Mouse (Mus musculus): ENCODE measurements around the gene Znrf1. TPM values are rescaled to one million over a fixed set of nuclear protein-coding genes. Genes with fewer than 3 reads are reported as not detected.

Znrf1 gene
- total and polyA plus RNA-seq, 2 experiments from 2014 or later = 113 to 225 TPM

DNA sequence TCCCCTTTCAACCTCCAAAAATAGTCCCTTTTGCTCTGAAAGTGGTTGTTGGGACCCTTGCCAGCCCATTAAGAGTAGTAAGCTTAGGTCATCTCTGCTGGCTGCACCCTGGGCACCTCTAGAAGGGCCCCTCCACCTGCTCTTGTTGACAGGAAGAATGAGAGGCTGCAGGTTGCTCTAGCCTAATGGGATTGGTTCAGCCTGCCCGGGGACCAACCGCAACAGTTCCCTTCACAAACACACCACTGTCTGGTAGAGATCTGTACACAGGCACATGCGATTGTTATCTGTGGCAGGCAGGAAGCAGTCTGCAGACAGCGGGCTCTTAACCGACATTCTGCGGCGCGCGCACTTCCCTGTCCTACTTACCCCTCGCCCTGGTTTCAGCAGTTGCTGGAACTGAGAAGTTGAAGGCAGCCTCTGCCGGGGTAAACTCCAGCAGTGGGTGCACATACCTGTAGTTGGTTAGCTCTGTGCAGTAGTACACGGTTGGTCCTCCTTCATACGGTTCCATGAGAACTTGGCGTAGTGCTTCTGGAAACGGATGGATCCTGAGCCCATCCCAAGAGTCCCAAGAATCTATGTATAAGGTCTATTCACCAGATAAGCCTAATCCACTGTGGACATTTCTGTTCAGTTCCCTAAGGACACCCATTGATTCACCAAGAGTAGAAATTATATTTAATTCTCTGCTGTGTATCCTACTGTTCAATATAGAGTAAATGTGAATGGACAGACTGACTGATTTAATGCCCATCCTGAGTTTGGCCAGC lies 60.0 kb downstream of the Znrf1 start:
- ATAC-seq (peak; percentile 34; the same call in 1 of the 2 replicates), DNase-seq (no peak)
- H3K4me1 ChIP-seq (ENCODE audit: insufficient read depth) = peaks cover 3% of the 10 kb centered on the region; the same call in 1 of the 2 replicates
- H3K27ac ChIP-seq (ENCODE audit: low read depth, low read length) = peak overlapping the region; percentile 9; the same call in 1 of the 2 replicates
- H3K4me3 ChIP-seq (ENCODE audit: low read depth, low read length) = no peak overlapping the region
- 91% methylated on average over 15 of the region's 15 CpGs for WGBS
- no peaks in the 10 kb centered on the region for H3K9me3 ChIP-seq (ENCODE audit: low read length)
- TF ChIP-seq CTCF (IDR thresholded peaks at IDR 0.05; ENCODE audit: low read depth) = no peak
- H3K36me3 ChIP-seq (ENCODE audit: insufficient read depth) = no peaks in the 10 kb centered on the region
- no peak overlapping the region for H3K9ac ChIP-seq
- no peak overlapping the region for H3K4me2 ChIP-seq (ENCODE audit: low read depth)
- H3K27me3 ChIP-seq (ENCODE audit: insufficient read depth, low read length) = no peaks in the 10 kb centered on the region

DNA sequence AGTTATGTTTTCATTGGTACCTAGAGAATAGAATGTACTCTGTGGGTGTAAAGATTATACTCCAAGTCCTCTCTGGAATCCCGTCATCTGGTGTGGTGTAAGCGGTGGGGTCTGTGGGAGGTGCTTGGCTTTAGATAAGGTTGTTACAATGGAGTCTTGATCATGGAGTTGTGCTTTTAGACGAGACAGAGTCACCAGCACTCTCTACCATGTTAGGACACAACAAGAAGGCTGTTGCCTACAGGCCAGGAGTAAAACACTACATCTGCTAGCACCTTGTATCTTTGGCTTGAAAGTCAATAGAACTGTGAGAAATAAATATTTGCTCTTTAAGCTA lies 60.6 kb downstream of the Znrf1 start:
- Histone ChIP-seq H3K4me1 (ENCODE audit: insufficient read depth) (peaks cover 3% of the 10 kb centered on the region; the same call in 1 of the 2 replicates), H3K9me3 (ENCODE audit: low read length) (no peaks in the 10 kb centered on the region), H3K27ac (ENCODE audit: low read depth, low read length) (no peak overlapping the region), H3K36me3 (ENCODE audit: insufficient read depth) (no peaks in the 10 kb centered on the region), H3K9ac (no peak overlapping the region), H3K4me3 (ENCODE audit: low read depth, low read length) (no peak overlapping the region), H3K27me3 (ENCODE audit: insufficient read depth, low read length) (no peaks in the 10 kb centered on the region), H3K4me2 (ENCODE audit: low read depth) (no peak overlapping the region)
- no peak for ATAC-seq
- no peak for DNase-seq
- no peak for TF ChIP-seq CTCF (IDR thresholded peaks at IDR 0.05; ENCODE audit: low read depth)
- 61% methylated on average over 3 of the region's 3 CpGs for WGBS

DNA sequence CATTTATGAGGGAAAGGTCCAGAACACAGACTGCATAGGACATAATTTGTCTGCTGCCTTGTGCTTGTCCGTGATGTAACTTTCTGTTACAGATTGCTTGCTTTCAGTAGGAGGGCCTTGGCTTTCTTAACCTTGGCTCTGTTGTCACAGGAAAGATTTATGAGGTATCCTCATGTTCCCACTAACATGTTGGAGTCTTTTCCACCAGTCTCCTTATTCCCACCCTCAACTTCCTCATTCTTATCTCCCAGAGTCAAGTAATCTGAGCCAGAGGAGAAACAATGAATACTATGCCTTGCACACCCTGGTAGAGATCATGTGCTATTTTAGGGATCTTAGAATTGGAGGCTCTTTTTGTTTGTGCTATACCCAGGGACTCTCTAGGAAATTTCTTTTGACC lies 61.4 kb downstream of the Znrf1 start:
- Histone ChIP-seq H3K9me3 (ENCODE audit: low read length) (no peaks in the 10 kb centered on the region), H3K9ac (no peak overlapping the region), H3K4me3 (ENCODE audit: low read depth, low read length) (no peak overlapping the region), H3K4me2 (ENCODE audit: low read depth) (no peak overlapping the region), H3K4me1 (ENCODE audit: insufficient read depth) (peaks cover 3% of the 10 kb centered on the region; the same call in 1 of the 2 replicates), H3K36me3 (ENCODE audit: insufficient read depth) (no peaks in the 10 kb centered on the region), H3K27ac (ENCODE audit: low read depth, low read length) (no peak overlapping the region; the same call in 1 of the 2 replicates), H3K27me3 (ENCODE audit: insufficient read depth, low read length) (no peaks in the 10 kb centered on the region)
- DNase-seq = no peak
- ATAC-seq = no peak
- 60% methylated on average over 1 of the region's 1 CpGs for WGBS
- TF ChIP-seq CTCF (IDR thresholded peaks at IDR 0.05; ENCODE audit: low read depth) = no peak

DNA sequence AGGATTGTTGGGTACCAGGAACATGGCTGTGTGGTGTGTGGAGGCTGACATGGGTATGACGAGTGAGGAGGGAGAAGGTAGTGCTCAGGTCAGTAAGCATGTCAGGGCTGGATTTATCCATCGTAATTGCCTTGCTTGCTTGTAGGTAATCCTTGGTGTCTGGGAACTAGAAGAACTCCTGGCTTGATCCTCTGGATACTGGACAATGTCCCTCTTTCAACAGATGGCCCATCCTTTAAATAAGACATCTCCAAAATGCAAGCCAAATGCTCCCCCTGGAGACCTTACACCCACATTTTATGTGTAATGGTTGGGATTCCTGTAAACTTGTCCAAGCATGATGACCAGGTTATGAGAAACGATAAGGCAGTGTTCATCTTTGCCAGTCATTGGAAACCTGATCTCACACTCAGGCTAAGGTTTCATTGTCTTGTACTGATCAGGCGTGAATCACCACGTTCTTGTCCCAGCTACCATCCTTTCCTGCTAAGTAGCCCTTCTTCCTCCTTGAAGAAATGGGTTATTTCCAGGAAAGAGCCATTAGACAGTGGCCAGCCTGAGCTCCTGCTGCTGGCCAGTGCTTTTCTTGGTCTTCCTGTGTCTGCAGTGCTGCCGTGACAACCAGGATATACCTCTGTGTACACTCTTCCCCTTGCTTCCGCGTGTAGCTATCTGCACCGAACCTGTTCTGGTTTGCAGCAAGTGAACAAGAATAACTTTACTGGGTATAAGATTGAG lies 64.0 kb downstream of the Znrf1 start:
- no peak for ATAC-seq
- Histone ChIP-seq H3K27ac (ENCODE audit: low read depth, low read length) (no peak overlapping the region), H3K27me3 (ENCODE audit: insufficient read depth, low read length) (no peaks in the 10 kb centered on the region), H3K9me3 (ENCODE audit: low read length) (no peaks in the 10 kb centered on the region), H3K4me1 (ENCODE audit: insufficient read depth) (peaks cover 3% of the 10 kb centered on the region; the same call in 1 of the 2 replicates), H3K9ac (no peak overlapping the region), H3K4me2 (ENCODE audit: low read depth) (no peak overlapping the region), H3K36me3 (ENCODE audit: insufficient read depth) (no peaks in the 10 kb centered on the region), H3K4me3 (ENCODE audit: low read depth, low read length) (no peak overlapping the region)
- no peak for DNase-seq
- 81% methylated on average over 9 of the region's 9 CpGs for WGBS
- no peak for TF ChIP-seq CTCF (IDR thresholded peaks at IDR 0.05; ENCODE audit: low read depth)

DNA sequence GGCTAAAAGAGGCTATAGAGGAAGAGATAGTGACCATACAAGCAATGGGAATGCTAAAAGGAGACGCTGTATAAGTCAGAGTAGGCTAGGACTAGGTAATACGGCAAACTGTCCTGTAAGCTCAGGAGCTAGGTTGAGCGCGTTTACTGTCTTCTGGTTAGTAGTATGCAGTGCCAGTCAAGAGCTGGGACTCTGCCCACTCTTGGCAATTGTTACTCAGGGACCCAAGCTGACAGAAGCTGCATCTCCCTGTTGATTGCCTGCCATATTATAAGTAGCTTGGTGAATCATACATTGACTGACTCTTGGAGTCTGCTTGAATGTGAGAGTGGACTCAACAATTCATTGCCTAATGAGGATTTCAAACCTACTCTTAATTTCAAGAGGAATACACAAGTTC lies 66.2 kb downstream of the Znrf1 start:
- no peak overlapping the region for H3K9ac ChIP-seq
- H3K4me3 ChIP-seq (ENCODE audit: low read depth, low read length) = no peak overlapping the region
- WGBS = 61% methylated on average over 4 of the region's 4 CpGs
- H3K27ac ChIP-seq (ENCODE audit: low read depth, low read length) = no peak overlapping the region
- DNase-seq = peak; percentile 55
- no peak for TF ChIP-seq CTCF (IDR thresholded peaks at IDR 0.05; ENCODE audit: low read depth)
- no peaks in the 10 kb centered on the region for H3K36me3 ChIP-seq (ENCODE audit: insufficient read depth)
- no peaks in the 10 kb centered on the region for H3K9me3 ChIP-seq (ENCODE audit: low read length)
- H3K4me1 ChIP-seq (ENCODE audit: insufficient read depth) = no peaks in the 10 kb centered on the region
- H3K27me3 ChIP-seq (ENCODE audit: insufficient read depth, low read length) = no peaks in the 10 kb centered on the region
- H3K4me2 ChIP-seq (ENCODE audit: low read depth) = no peak overlapping the region
- ATAC-seq = no peak

DNA sequence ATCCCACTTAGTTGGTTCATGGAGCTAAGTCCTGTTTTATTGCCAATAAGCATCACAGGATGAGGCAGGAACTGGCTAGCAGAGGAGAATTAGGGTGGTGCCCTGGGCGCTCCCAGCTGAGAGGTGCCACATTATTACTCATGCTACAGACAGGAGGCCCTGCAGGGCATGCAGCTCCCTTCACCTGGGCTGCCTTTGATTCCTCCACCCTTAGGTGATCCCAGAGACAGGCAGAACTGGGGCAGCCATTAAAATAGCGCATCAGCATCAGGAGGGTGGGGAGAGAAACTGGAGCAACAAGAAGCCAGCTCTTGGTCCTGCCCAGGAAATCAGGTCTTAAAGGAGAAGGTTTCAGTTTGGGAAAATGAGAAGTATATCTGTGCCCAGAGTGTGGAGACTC lies 69.1 kb downstream of the Znrf1 start:
- ATAC-seq = no peak
- peaks cover 6% of the 10 kb centered on the region; the same call in 1 of the 2 replicates for H3K36me3 ChIP-seq (ENCODE audit: insufficient read depth)
- no peak overlapping the region for H3K4me2 ChIP-seq (ENCODE audit: low read depth)
- no peak overlapping the region for H3K27ac ChIP-seq (ENCODE audit: low read depth, low read length)
- H3K27me3 ChIP-seq (ENCODE audit: insufficient read depth, low read length) = no peaks in the 10 kb centered on the region
- WGBS = 96% methylated on average over 2 of the region's 2 CpGs
- H3K9ac ChIP-seq = no peak overlapping the region
- DNase-seq = no peak
- H3K9me3 ChIP-seq (ENCODE audit: low read length) = no peaks in the 10 kb centered on the region
- no peaks in the 10 kb centered on the region for H3K4me1 ChIP-seq (ENCODE audit: insufficient read depth)
- TF ChIP-seq CTCF (IDR thresholded peaks at IDR 0.05; ENCODE audit: low read depth) = no peak
- H3K4me3 ChIP-seq (ENCODE audit: low read depth, low read length) = no peak overlapping the region

DNA sequence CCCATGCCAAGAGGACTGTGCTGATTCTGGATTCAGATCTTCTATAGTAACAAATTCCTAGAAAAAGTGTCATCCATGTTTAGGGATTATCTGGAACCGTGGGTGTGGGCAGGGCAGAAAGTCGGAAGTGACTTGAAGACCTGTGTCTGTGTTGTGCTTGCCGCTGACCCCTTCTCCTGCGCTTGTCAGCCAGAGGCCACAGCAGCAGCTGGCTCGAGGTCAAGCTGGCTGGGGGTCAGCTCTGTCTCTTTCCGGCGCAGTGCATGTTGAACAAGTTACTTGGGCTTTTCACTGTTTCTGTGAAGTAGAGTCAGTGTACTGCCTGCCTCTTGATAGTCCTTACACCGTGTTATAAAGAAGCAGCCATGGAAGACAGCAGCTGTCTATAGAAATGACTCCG lies 71.1 kb downstream of the Znrf1 start:
- DNase-seq (no peak), ATAC-seq (no peak)
- Histone ChIP-seq H3K27me3 (ENCODE audit: insufficient read depth, low read length) (no peaks in the 10 kb centered on the region), H3K9ac (no peak overlapping the region), H3K4me2 (ENCODE audit: low read depth) (no peak overlapping the region), H3K9me3 (ENCODE audit: low read length) (no peaks in the 10 kb centered on the region), H3K27ac (ENCODE audit: low read depth, low read length) (no peak overlapping the region), H3K36me3 (ENCODE audit: insufficient read depth) (peaks cover 10% of the 10 kb centered on the region; the same call in 1 of the 2 replicates), H3K4me3 (ENCODE audit: low read depth, low read length) (no peak overlapping the region), H3K4me1 (ENCODE audit: insufficient read depth) (no peaks in the 10 kb centered on the region)
- no peak for TF ChIP-seq CTCF (IDR thresholded peaks at IDR 0.05; ENCODE audit: low read depth)
- WGBS = 91% methylated on average over 9 of the region's 9 CpGs
